Mouse (Mus musculus) G1E (cell line): ENCODE measurements around the gene Rftn2.

Source experiments
- CTCF ChIP-seq: IDR thresholded peaks from 2 replicates; pipeline ENCODE4 v1.5.1; 2012; ENCODE audit warnings: low read depth, low read length, inconsistent platforms, mixed read lengths
- POLR2AphosphoS5 ChIP-seq: IDR thresholded peaks from 2 replicates; pipeline ENCODE4 v1.6.1; 2012; ENCODE audit warnings: low read depth, low read length, inconsistent platforms; ENCODE audit not compliant: insufficient replicate concordance

DNA sequence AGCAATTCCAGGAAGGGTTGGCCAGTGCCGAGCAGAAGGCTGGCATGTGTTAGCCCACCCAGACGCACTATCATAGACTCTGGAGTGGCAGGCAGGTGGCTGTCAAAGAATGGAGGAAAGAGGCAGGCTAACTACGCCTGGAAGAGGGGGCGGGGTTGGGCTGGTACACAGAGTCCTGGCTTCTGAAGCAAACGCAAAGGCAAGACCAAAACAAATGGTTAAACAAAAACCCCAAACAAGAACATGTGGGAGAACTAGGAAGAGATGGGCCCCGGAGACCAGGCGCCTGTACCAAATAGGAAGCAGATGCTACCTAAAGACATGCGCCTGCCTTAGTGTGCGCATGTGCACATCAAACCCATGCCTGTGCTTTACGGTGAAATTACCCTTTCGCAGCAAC lies 2.5 kb downstream of the Rftn2 start:
- TF ChIP-seq CTCF, result no peak
- no peak for TF ChIP-seq POLR2AphosphoS5
